Mouse (Mus musculus): ENCODE results near the gene Nap1l2. TPM values are rescaled to one million over a fixed set of nuclear protein-coding genes. Genes with fewer than 3 reads are reported as not detected.
"Not testable (repeated sequence)": the region's sequence is repeated elsewhere in the genome, so short reads cannot be mapped to it uniquely, and the experiment has no call there.

Nap1l2 gene
- 1.3 and 1.6 TPM in 2 replicates for polyA plus RNA-seq (2016; fragmentation: Nextera tagmentation; extraction: Ambion mirVana)

- peak within 1 kb of the TSS; percentile 54; the same call in 1 of the 2 replicates for H3K9ac ChIP-seq
- H3K27me3 ChIP-seq (replicated peaks) = peaks cover 18% of the 10 kb centered on the region
- no peak for ATAC-seq (ENCODE audit: insufficient number of reproducible peaks, low FRiP score)
- peak within 1 kb of the TSS; percentile 72 for H3K4me2 ChIP-seq
- WGBS = 15% methylated on average over 11 of the region's 13 CpGs
- peak within 1 kb of the TSS; percentile 52 for H3K4me3 ChIP-seq
- H3K27ac ChIP-seq (ENCODE audit: poor library complexity, severe bottlenecking) = no peak within 1 kb of the TSS
- no peaks in the 10 kb centered on the region for H3K9me3 ChIP-seq (replicated peaks)
- no peaks in the 10 kb centered on the region for H3K36me3 ChIP-seq
- H3K4me1 ChIP-seq (replicated peaks) = no peaks in the 10 kb centered on the region
Observed at GRCm38 (mm10) chrX:103186431-103186786, at the start of gene Nap1l2. Gene Nap1l2, minus strand, starts transcription at chrX:103186640.

- no peak overlapping the region for H3K27ac ChIP-seq (ENCODE audit: poor library complexity, severe bottlenecking)
- 72% methylated on average over 4 of the region's 4 CpGs for WGBS
- no peaks in the 10 kb centered on the region for H3K9me3 ChIP-seq (replicated peaks)
- no peak overlapping the region for H3K9ac ChIP-seq
- no peak overlapping the region for H3K4me3 ChIP-seq
- H3K27me3 ChIP-seq (replicated peaks) = peaks cover 16% of the 10 kb centered on the region; the same call in 1 of the 2 replicates
- no peak for ATAC-seq (ENCODE audit: insufficient number of reproducible peaks, low FRiP score)
- no peak overlapping the region for H3K4me2 ChIP-seq
- H3K4me1 ChIP-seq (replicated peaks) = no peaks in the 10 kb centered on the region
- no peaks in the 10 kb centered on the region for H3K36me3 ChIP-seq
Observed at GRCm38 (mm10) chrX:103215251-103215650, 28.8 kb upstream of the Nap1l2 start.

GRCm38 (mm10) chrX:103186829-103187228, 389 bp upstream of the Nap1l2 start:
- H3K4me2 ChIP-seq = peak overlapping the region; percentile 72
- H3K4me1 ChIP-seq (replicated peaks) = no peaks in the 10 kb centered on the region
- no peak overlapping the region for H3K9ac ChIP-seq
- no peaks in the 10 kb centered on the region for H3K36me3 ChIP-seq
- ATAC-seq (ENCODE audit: insufficient number of reproducible peaks, low FRiP score) = no peak
- peak overlapping the region; percentile 52 for H3K4me3 ChIP-seq
- H3K27me3 ChIP-seq (replicated peaks) = peaks cover 18% of the 10 kb centered on the region
- 25% methylated on average over 1 of the region's 1 CpGs for WGBS
- no peaks in the 10 kb centered on the region for H3K9me3 ChIP-seq (replicated peaks)
- no peak overlapping the region for H3K27ac ChIP-seq (ENCODE audit: poor library complexity, severe bottlenecking)

GRCm38 (mm10) chrX:103185781-103186430, 534 bp downstream of the Nap1l2 start:
- Histone ChIP-seq H3K27me3 (replicated peaks) (peaks cover 18% of the 10 kb centered on the region), H3K4me1 (replicated peaks) (no peaks in the 10 kb centered on the region), H3K9me3 (replicated peaks) (no peaks in the 10 kb centered on the region), H3K9ac (peak overlapping the region; percentile 54; the same call in 1 of the 2 replicates), H3K4me2 (peak overlapping the region; percentile 72), H3K36me3 (no peaks in the 10 kb centered on the region), H3K27ac (ENCODE audit: poor library complexity, severe bottlenecking) (no peak overlapping the region), H3K4me3 (peak overlapping the region; percentile 52)
- 13% methylated on average over 20 of the region's 20 CpGs for WGBS
- no peak for ATAC-seq (ENCODE audit: insufficient number of reproducible peaks, low FRiP score)

GRCm38 (mm10) chrX:103183536-103183935, 2.9 kb downstream of the Nap1l2 start:
- H3K4me1 ChIP-seq (replicated peaks) = no peaks in the 10 kb centered on the region
- H3K9ac ChIP-seq = no peak overlapping the region
- no peak overlapping the region for H3K27ac ChIP-seq (ENCODE audit: poor library complexity, severe bottlenecking)
- H3K4me2 ChIP-seq = no peak overlapping the region
- H3K4me3 ChIP-seq = no peak overlapping the region
- ATAC-seq (ENCODE audit: insufficient number of reproducible peaks, low FRiP score) = no peak
- peaks cover 18% of the 10 kb centered on the region for H3K27me3 ChIP-seq (replicated peaks)
- H3K9me3 ChIP-seq (replicated peaks) = no peaks in the 10 kb centered on the region
- no peaks in the 10 kb centered on the region for H3K36me3 ChIP-seq

GRCm38 (mm10) chrX:103179771-103180558, 6.5 kb downstream of the Nap1l2 start:
- Histone ChIP-seq H3K9ac (no peak overlapping the region), H3K27me3 (replicated peaks) (0 out of 2 replicates have a peak, but pooled peaks cover under 1% of the 10 kb centered on the region), H3K4me3 (no peak overlapping the region), H3K9me3 (replicated peaks) (no peaks in the 10 kb centered on the region), H3K4me1 (replicated peaks) (no peaks in the 10 kb centered on the region), H3K36me3 (no peaks in the 10 kb centered on the region), H3K27ac (ENCODE audit: poor library complexity, severe bottlenecking) (no peak overlapping the region), H3K4me2 (no peak overlapping the region)
- 76% methylated on average over 4 of the region's 4 CpGs for WGBS
- no peak for ATAC-seq (ENCODE audit: insufficient number of reproducible peaks, low FRiP score)

- 17% methylated on average over 52 of the region's 83 CpGs for WGBS
- not testable (repeated sequence) for H3K9ac ChIP-seq
Observed at GRCm38 (mm10) chrX:103164948-103165605, 21.4 kb downstream of the Nap1l2 start.

GRCm38 (mm10) chrX:103156134-103156533, 30.3 kb downstream of the Nap1l2 start:
- no peak overlapping the region for H3K4me2 ChIP-seq
- no peak overlapping the region for H3K4me3 ChIP-seq
- no peak overlapping the region for H3K9ac ChIP-seq
- H3K4me1 ChIP-seq (replicated peaks) = no peaks in the 10 kb centered on the region
- no peak for ATAC-seq (ENCODE audit: insufficient number of reproducible peaks, low FRiP score)
- H3K27me3 ChIP-seq (replicated peaks) = peaks cover 22% of the 10 kb centered on the region
- 41% methylated on average over 1 of the region's 1 CpGs for WGBS
- H3K27ac ChIP-seq (ENCODE audit: poor library complexity, severe bottlenecking) = no peak overlapping the region
- H3K36me3 ChIP-seq = no peaks in the 10 kb centered on the region
- no peaks in the 10 kb centered on the region for H3K9me3 ChIP-seq (replicated peaks)

More at GRCm38 (mm10) chrX:103164948-103165605, 21.4 kb downstream of the Nap1l2 start:
- H3K4me1 ChIP-seq (replicated peaks); H3K36me3 ChIP-seq; H3K9me3 ChIP-seq (replicated peaks); H3K27ac ChIP-seq (ENCODE audit: poor library complexity, severe bottlenecking): not testable (repeated sequence)
- peak; percentile 87 for ATAC-seq (ENCODE audit: insufficient number of reproducible peaks, low FRiP score)
- peak overlapping the region; percentile 38 for H3K4me3 ChIP-seq
- peaks cover 18% of the 10 kb centered on the region for H3K27me3 ChIP-seq (replicated peaks)
- peak overlapping the region; percentile 58 for H3K4me2 ChIP-seq

GRCm38 (mm10) chrX:103138549-103138948, 47.9 kb downstream of the Nap1l2 start:
- Histone ChIP-seq H3K9me3 (replicated peaks) (no peaks in the 10 kb centered on the region), H3K27ac (ENCODE audit: poor library complexity, severe bottlenecking) (no peak overlapping the region), H3K4me3 (no peak overlapping the region), H3K36me3 (no peaks in the 10 kb centered on the region), H3K27me3 (replicated peaks) (no peaks in the 10 kb centered on the region), H3K4me2 (no peak overlapping the region), H3K4me1 (replicated peaks) (no peaks in the 10 kb centered on the region), H3K9ac (no peak overlapping the region)
- ATAC-seq (ENCODE audit: insufficient number of reproducible peaks, low FRiP score) = no peak
- 68% methylated on average over 3 of the region's 3 CpGs for WGBS
